Comparison of ENCODE assay signal across 8 mouse cellular contexts in genomic region chr16:48993559-48994342, GRCm38 (mm10). TPM values are rescaled to one million over a fixed set of nuclear protein-coding genes. Genes with fewer than 3 reads are reported as not detected.
DNase-seq lines count a peak whose midpoint lies in the region; ATAC-seq and TF ChIP-seq lines count a peak whose summit lies in the region.

TSS of gene Dzip3 (minus strand) at chr16:48994165.
TSS of gene Cip2a (plus strand) at chr16:48994185.

- no peaks in the 10 kb centered on the region for H3K27me3 ChIP-seq in CH12.LX (replicated peaks)
- no peaks in the 10 kb centered on the region for H3K27me3 ChIP-seq in forebrain, embryonic 12.5 days
- no peaks in the 10 kb centered on the region for H3K27me3 ChIP-seq in liver, postnatal 0 days (ENCODE audit: insufficient read depth, low read length)
- H3K27me3 ChIP-seq in neural tube, embryonic 14.5 days (ENCODE audit: control insufficient read depth, insufficient read depth, low read length): no peaks in the 10 kb centered on the region

- TF ChIP-seq EP300 in CH12.LX (IDR thresholded peaks at IDR 0.05; ENCODE audit: low read length): no peak
- no peak for TF ChIP-seq EP300 in liver, postnatal 0 days (IDR thresholded peaks at IDR 0.05; ENCODE audit: low read depth)

- H3K4me2 ChIP-seq in CH12.LX (ENCODE audit: insufficient read depth, low read depth, poor library complexity, severe bottlenecking): peak within 1 kb of the TSS; percentile 90
- peak within 1 kb of the TSS; percentile 71 for H3K4me2 ChIP-seq in forebrain, embryonic 12.5 days
- H3K4me2 ChIP-seq in liver, postnatal 0 days (ENCODE audit: low read depth, low read length): peak within 1 kb of the TSS; percentile 75
- H3K4me2 ChIP-seq in neural tube, embryonic 14.5 days (ENCODE audit: low read depth, low read length): peak within 1 kb of the TSS; percentile 75

- peak within 1 kb of the TSS; percentile 86 for H3K27ac ChIP-seq in CH12.LX (ENCODE audit: insufficient read depth, low read depth)
- H3K27ac ChIP-seq in forebrain, embryonic 12.5 days: peak within 1 kb of the TSS; percentile 96
- H3K27ac ChIP-seq in liver, postnatal 0 days (ENCODE audit: low read depth): peak within 1 kb of the TSS; percentile 94
- H3K27ac ChIP-seq in neural tube, embryonic 14.5 days (ENCODE audit: low read depth, low read length): peak within 1 kb of the TSS; percentile 96

- DNase-seq in CH12.LX (ENCODE audit: extremely low read depth): peak; percentile 97
- peak; percentile 71 for DNase-seq in c-Kit-positive CD71-positive TER-119-negative erythroid progenitor cells, embryonic 14.5 days (ENCODE audit: low read depth)
- peak; percentile 93 to 95 for DNase-seq in heart, postnatal 10 days
- DNase-seq in large intestine, adult 2 months (ENCODE audit: low read depth, low spot score): peak; percentile 52
- DNase-seq in liver, postnatal 0 days: peak; percentile 92
- DNase-seq in testis, postnatal 10 days (ENCODE audit: low spot score): peak; percentile 94

- in situ Hi-C loops in CH12.LX (cut with MboI; ENCODE audit: low pct_ligation_motif_present, low pct_unique_long_range_greater_than_20kb, low sequenced_read_pairs): no loop called here

- H3K9me3 ChIP-seq in CH12.LX (replicated peaks; ENCODE audit: low read length): peaks cover 2% of the 10 kb centered on the region
- no peaks in the 10 kb centered on the region for H3K9me3 ChIP-seq in forebrain, embryonic 12.5 days
- no peaks in the 10 kb centered on the region for H3K9me3 ChIP-seq in liver, postnatal 0 days (ENCODE audit: low read length)
- H3K9me3 ChIP-seq in neural tube, embryonic 14.5 days (ENCODE audit: control insufficient read depth, low read length): no peaks in the 10 kb centered on the region

- peaks cover 7 to 41% of the 10 kb centered on the region in 2 experiments for H3K4me1 ChIP-seq in CH12.LX (ENCODE audit: control insufficient read depth in 1 of 2, insufficient read depth in 2 of 2)
- peaks cover 19% of the 10 kb centered on the region for H3K4me1 ChIP-seq in forebrain, embryonic 12.5 days
- H3K4me1 ChIP-seq in liver, postnatal 0 days (ENCODE audit: insufficient read depth): peaks cover 14% of the 10 kb centered on the region; the same call in 1 of the 2 replicates
- H3K4me1 ChIP-seq in neural tube, embryonic 14.5 days (ENCODE audit: control insufficient read depth, insufficient read depth, low read length): peaks cover 3% of the 10 kb centered on the region

- ATAC-seq in forebrain, embryonic 12.5 days (ENCODE audit: low FRiP score): peak; percentile 99
- peak; percentile 97 for ATAC-seq in liver, postnatal 0 days
- ATAC-seq in neural tube, embryonic 14.5 days (ENCODE audit: low read depth): peak; percentile 99

- peak; percentile 86 for TF ChIP-seq POLR2A in CH12.LX (IDR thresholded peaks at IDR 0.05; ENCODE audit: low read depth, low read length)

- no peak for TF ChIP-seq RAD21 in CH12.LX (IDR thresholded peaks at IDR 0.05; ENCODE audit: low read depth, low read length)

- H3K79me2 ChIP-seq in CH12.LX (replicated peaks; ENCODE audit: control insufficient read depth, extremely low read depth, insufficient read depth, poor library complexity, severe bottlenecking): peaks cover 38% of the 10 kb centered on the region

- intact Hi-C loops in heart, postnatal 10 days (cut with DNase I): no loop called here

- no peak for TF ChIP-seq CTCF in CH12.LX (conservative IDR thresholded peaks at IDR 0.05 in 1 of 2, IDR thresholded peaks at IDR 0.05 in 1 of 2; ENCODE audit: low read depth in 2 of 2, low read length in 2 of 2)
- no peak for TF ChIP-seq CTCF in liver, postnatal 0 days (IDR thresholded peaks at IDR 0.05; ENCODE audit: low read depth)

- H3K9ac ChIP-seq in CH12.LX (ENCODE audit: insufficient read depth, low read depth): peak within 1 kb of the TSS; percentile 98
- H3K9ac ChIP-seq in forebrain, embryonic 12.5 days: peak within 1 kb of the TSS; percentile 97
- peak within 1 kb of the TSS; percentile 94 for H3K9ac ChIP-seq in liver, postnatal 0 days (replicated peaks)
- peak within 1 kb of the TSS; percentile 97 for H3K9ac ChIP-seq in neural tube, embryonic 14.5 days (replicated peaks; ENCODE audit: low read depth, low read length)

- under 1% methylated on average over 74 of the region's 74 CpGs for WGBS in forebrain, embryonic 12.5 days
- under 1% methylated on average over 74 of the region's 74 CpGs for WGBS in large intestine, adult 2 months
- under 1% methylated on average over 71 of the region's 74 CpGs for WGBS in liver, postnatal 0 days (ENCODE audit: insufficient replicate concordance)
- under 1% methylated on average over 72 of the region's 74 CpGs for WGBS in neural tube, embryonic 14.5 days

- dilution Hi-C loops in CH12.LX (cut with MboI; ENCODE audit: extremely low pct_ligation_motif_present, extremely low pct_unique_long_range_greater_than_20kb, low sequenced_read_pairs): no loop called here

- peak within 1 kb of the TSS; percentile 83 to 97 (median 91) for H3K4me3 ChIP-seq in CH12.LX (replicated peaks in 1 of 3; ENCODE audit: low read depth in 2 of 3, low read length in 2 of 3, poor library complexity in 1 of 3)
- H3K4me3 ChIP-seq in forebrain, embryonic 12.5 days (replicated peaks): peak within 1 kb of the TSS; percentile 85
- peak within 1 kb of the TSS; percentile 91 for H3K4me3 ChIP-seq in liver, postnatal 0 days (ENCODE audit: low read depth, low read length)
- peak within 1 kb of the TSS; percentile 94 for H3K4me3 ChIP-seq in neural tube, embryonic 14.5 days (ENCODE audit: low read depth, low read length)

- peaks cover 2 to 25% of the 10 kb centered on the region in 2 experiments for H3K36me3 ChIP-seq in CH12.LX (replicated peaks in 1 of 2; ENCODE audit: control insufficient read depth in 1 of 2, insufficient read depth in 1 of 2, low read length in 1 of 2)
- H3K36me3 ChIP-seq in forebrain, embryonic 12.5 days (replicated peaks): peaks cover 12% of the 10 kb centered on the region; the same call in 1 of the 2 replicates
- H3K36me3 ChIP-seq in liver, postnatal 0 days (replicated peaks; ENCODE audit: insufficient read depth, low read length): peaks cover 2% of the 10 kb centered on the region; the same call in 1 of the 2 replicates
- no peaks in the 10 kb centered on the region for H3K36me3 ChIP-seq in neural tube, embryonic 14.5 days (ENCODE audit: control insufficient read depth, insufficient read depth, low read length)

TF ChIP-seq in CH12.LX, 34 proteins besides CTCF, POLR2A, EP300 and RAD21 (continues in another document):
- TF ChIP-seq ZNF384 (IDR thresholded peaks at IDR 0.05; ENCODE audit: low read depth, low read length): peak; percentile 87
- peak; percentile 5; the same call in 1 of the 2 replicates for TF ChIP-seq IRF4 (IDR thresholded peaks at IDR 0.05; ENCODE audit: low read depth, low read length)
- TF ChIP-seq SIN3A (IDR thresholded peaks at IDR 0.05; ENCODE audit: low read length): peak; percentile 99
- peak; percentile 98 for TF ChIP-seq ELF1 (IDR thresholded peaks at IDR 0.05; ENCODE audit: low read depth, low read length)
- TF ChIP-seq POLR2AphosphoS2 (IDR thresholded peaks at IDR 0.05; ENCODE audit: low read depth, low read length): peak; percentile 79; the same call in 1 of the 2 replicates
- no peak for TF ChIP-seq MYC (IDR thresholded peaks at IDR 0.05; ENCODE audit: low read depth, low read length)
- TF ChIP-seq MXI1 (IDR thresholded peaks at IDR 0.05; ENCODE audit: low read depth, low read length): peak; percentile 90
- TF ChIP-seq CHD1 (IDR thresholded peaks at IDR 0.05; ENCODE audit: low read depth, low read length): no peak
- peak; percentile 84 for TF ChIP-seq HCFC1 (IDR thresholded peaks at IDR 0.05; ENCODE audit: low read depth, low read length)
- TF ChIP-seq USF2 (conservative IDR thresholded peaks at IDR 0.05; ENCODE audit: low read depth, low read length): no peak
- TF ChIP-seq TCF12 (IDR thresholded peaks at IDR 0.05; ENCODE audit: low read depth, low read length): peak; percentile 82
- TF ChIP-seq KAT2A (IDR thresholded peaks at IDR 0.05; ENCODE audit: insufficient replicate concordance, low read length): peak; percentile 68; the same call in 1 of the 2 replicates
- TF ChIP-seq NRF1 (IDR thresholded peaks at IDR 0.05; ENCODE audit: low read depth, low read length): peak; percentile 36; the same call in 1 of the 2 replicates
- TF ChIP-seq MAFK (IDR thresholded peaks at IDR 0.05; ENCODE audit: insufficient replicate concordance, low read length): no peak
- peak; percentile 98 for TF ChIP-seq CHD2 (IDR thresholded peaks at IDR 0.05; ENCODE audit: low read length)
- peak; percentile 90 for TF ChIP-seq NELFE (IDR thresholded peaks at IDR 0.05; ENCODE audit: low read depth, low read length)
- TF ChIP-seq JUN (IDR thresholded peaks at IDR 0.05; ENCODE audit: insufficient read depth, low read depth, low read length): no peak
- peak; percentile 10; the same call in 1 of the 2 replicates for TF ChIP-seq UBTF (IDR thresholded peaks at IDR 0.05; ENCODE audit: low read depth, low read length)
- TF ChIP-seq RCOR1 (conservative IDR thresholded peaks at IDR 0.05; ENCODE audit: low read depth, low read length): 0 out of 2 replicates have a peak, but pooled peaks have one; percentile 25
- no peak; the same call in 1 of the 2 replicates for TF ChIP-seq BHLHE40 (IDR thresholded peaks at IDR 0.05; ENCODE audit: low read depth, low read length)
- no peak for TF ChIP-seq ZKSCAN1 (IDR thresholded peaks at IDR 0.05; ENCODE audit: borderline replicate concordance, low read depth, low read length)

RNA-seq across cellular contexts. Expression of gene Dzip3, which starts in this region (rescaled TPM):
- total RNA-seq in CH12.LX (2012; rRNA removed) (15.2 and 17.0 TPM in 2 replicates), CH12.LX (2014; rRNA removed) (31.6 and 34.4 TPM in 2 replicates)
- polyA plus RNA-seq in CH12.LX (2012; ENCODE audit: insufficient read length, low read depth): 14.4 and 17.0 TPM in 2 replicates
- polyA plus RNA-seq in forebrain, embryonic 12.5 days (2016; fragmentation: Nextera tagmentation; extraction: Ambion mirVana): 50.6 and 53.4 TPM in 2 replicates
- total RNA-seq in heart, postnatal 10 days (2021): 10 to 100 TPM in 1 of 2 experiments, 1 to 10 TPM in 1; 8.5 to 10.2 TPM
- polyA plus RNA-seq in large intestine, adult 2 months (2012; rRNA removed): 1.1 TPM in 2 replicates
- polyA plus RNA-seq in liver, postnatal 0 days (2015; fragmentation: Nextera tagmentation; extraction: Ambion mirVana): 2.2 and 2.6 TPM in 2 replicates
- polyA plus RNA-seq in neural tube, embryonic 14.5 days (2014; fragmentation: Nextera tagmentation; extraction: Ambion mirVana): 85.6 and 88.8 TPM in 2 replicates

RNA-seq across cellular contexts. Expression of gene Cip2a, which starts in this region (rescaled TPM):
- total RNA-seq in CH12.LX (2012; rRNA removed) (26.0 and 30.5 TPM in 2 replicates), CH12.LX (2014; rRNA removed) (82.5 and 90.9 TPM in 2 replicates)
- polyA plus RNA-seq in CH12.LX (2012; ENCODE audit: insufficient read length, low read depth): 62.5 and 86.0 TPM in 2 replicates
- polyA plus RNA-seq in forebrain, embryonic 12.5 days (2016; fragmentation: Nextera tagmentation; extraction: Ambion mirVana): 52.3 and 54.5 TPM in 2 replicates
- 1 to 10 TPM; 7.9 to 8.9 TPM for total RNA-seq in heart, postnatal 10 days (2021)
- 2.4 and 4.8 TPM in 2 replicates for polyA plus RNA-seq in large intestine, adult 2 months (2012; rRNA removed)
- polyA plus RNA-seq in liver, postnatal 0 days (2015; fragmentation: Nextera tagmentation; extraction: Ambion mirVana): 6.0 and 6.2 TPM in 2 replicates
- 5.8 TPM in 2 replicates for polyA plus RNA-seq in neural tube, embryonic 14.5 days (2014; fragmentation: Nextera tagmentation; extraction: Ambion mirVana)

Comparison
In these comparisons a context has a peak if more than half of its experiments do, and no peak if none do; other contexts are left out.
1. Peak in every context shown above with its lines: DNase-seq, ATAC-seq, H3K4me3 ChIP-seq and H3K27ac ChIP-seq.